21 mouse cellular contexts compared by ENCODE assay signal in the genomic region with DNA sequence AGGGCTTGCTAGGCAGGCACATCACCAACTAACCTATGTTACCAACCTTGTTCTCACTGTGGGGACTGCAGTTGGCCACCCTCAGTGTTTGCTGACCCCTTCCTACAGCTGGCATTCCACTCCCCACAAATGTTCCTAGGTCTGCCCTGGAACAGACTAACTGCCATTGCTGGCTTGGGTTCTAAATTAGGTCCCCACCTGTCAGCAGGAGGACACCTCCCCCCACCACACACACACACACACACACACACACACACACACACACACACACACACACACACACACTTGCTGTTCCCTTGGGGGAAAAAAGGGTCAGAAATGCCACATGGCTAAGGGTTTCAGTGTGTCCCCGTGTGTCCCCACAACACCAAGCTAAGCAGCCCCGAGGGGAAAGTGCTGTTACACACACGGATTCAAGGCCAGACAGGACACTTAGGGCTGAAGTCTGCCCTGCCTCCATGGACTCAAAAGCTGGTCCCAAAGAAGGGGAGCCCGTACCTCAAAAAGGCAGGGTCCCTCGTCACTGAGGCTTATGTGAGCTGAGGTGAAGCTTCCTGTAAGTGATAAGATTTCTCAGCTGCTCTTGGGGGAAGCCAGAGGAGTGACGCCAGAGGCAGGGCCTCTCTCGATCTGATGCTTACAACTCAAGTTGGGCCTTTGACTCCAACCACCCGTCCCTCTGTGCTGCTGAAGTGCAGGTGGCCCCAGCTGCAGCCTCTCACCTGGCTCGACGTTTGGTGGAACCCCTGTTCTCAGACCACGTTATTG.
"Had no signal": no experiment of that assay in that cellular context is flagged by ENCODE, and none has a peak within 500 bp of the region (broad histone marks: within the 10 kb centered on the region; RNA-seq: fewer than 3 reads in every experiment).

No protein-coding gene starts in this region.

- H3K4me1 ChIP-seq: liver, embryonic 12.5 days; liver, embryonic 15.5 days; lung, embryonic 15.5 days; midbrain, embryonic 12.5 days; midbrain, embryonic 15.5 days; neural tube, embryonic 13.5 days had no signal

- H3K4me2 ChIP-seq: limb, embryonic 12.5 days; liver, embryonic 12.5 days; liver, embryonic 15.5 days; lung, embryonic 15.5 days; midbrain, embryonic 12.5 days; midbrain, embryonic 15.5 days; neural tube, embryonic 13.5 days had no signal

- H3K27me3 ChIP-seq: limb, embryonic 12.5 days; liver, embryonic 15.5 days; lung, embryonic 15.5 days; midbrain, embryonic 12.5 days; midbrain, embryonic 15.5 days; neural tube, embryonic 13.5 days had no signal

- ATAC-seq: intestine, postnatal 0 days; liver, embryonic 12.5 days; midbrain, embryonic 15.5 days had no signal

- DNase-seq: kidney, adult 2 months; kidney, postnatal 25 days; layer of hippocampus, adult 9-11 months; layer of hippocampus, postnatal 36 days; liver; lung, adult 18-20 months; lung, postnatal 10 days; lung, postnatal 4 days; retina, postnatal 1 day; right cerebral cortex, postnatal 25 days had no signal

- H3K27ac ChIP-seq: kidney, postnatal 0 days; layer of hippocampus, adult 2 months; left cerebral cortex, adult 2 months; limb, embryonic 12.5 days; liver, embryonic 12.5 days; liver, embryonic 15.5 days; lung, embryonic 15.5 days; midbrain, embryonic 12.5 days; midbrain, embryonic 15.5 days; neural tube, embryonic 13.5 days had no signal

- H3K9ac ChIP-seq: limb, embryonic 12.5 days; liver, embryonic 12.5 days; liver, embryonic 15.5 days; lung, embryonic 15.5 days; midbrain, embryonic 12.5 days; midbrain, embryonic 15.5 days; neural tube, embryonic 13.5 days had no signal

- H3K36me3 ChIP-seq: liver, embryonic 12.5 days; liver, embryonic 15.5 days; lung, embryonic 15.5 days; midbrain, embryonic 12.5 days; midbrain, embryonic 15.5 days; neural tube, embryonic 13.5 days had no signal

- H3K9me3 ChIP-seq: limb, embryonic 12.5 days; liver, embryonic 12.5 days; liver, embryonic 15.5 days; lung, embryonic 15.5 days; midbrain, embryonic 12.5 days; midbrain, embryonic 15.5 days; neural tube, embryonic 13.5 days had no signal

- H3K4me3 ChIP-seq: layer of hippocampus, adult 2 months; left cerebral cortex, adult 2 months; limb, embryonic 12.5 days; liver, embryonic 12.5 days; liver, embryonic 15.5 days; lung, embryonic 15.5 days; midbrain, embryonic 12.5 days; midbrain, embryonic 15.5 days; neural tube, embryonic 13.5 days had no signal
